Mouse (Mus musculus) brain, embryonic 14.5 days (tissue): ENCODE results near the gene Trdn.

Experiments used
- CTCF ChIP-seq: fragments of 200-500 bp; IDR thresholded peaks from 2 replicates; pipeline ENCODE4 v1.5.1; 2012; ENCODE audit warnings: inconsistent platforms, mild to moderate bottlenecking, moderate library complexity, borderline replicate concordance; ENCODE audit not compliant: insufficient read depth, insufficient read length; ENCODE audit errors: extremely low read depth
- POLR2A ChIP-seq: fragments of 200-500 bp; IDR thresholded peaks from 2 replicates; pipeline ENCODE4 v1.6.1; 2012; ENCODE audit warnings: mild to moderate bottlenecking, inconsistent platforms, borderline replicate concordance; ENCODE audit not compliant: poor library complexity, insufficient read depth, insufficient read length, severe bottlenecking; ENCODE audit errors: extremely low read depth

GRCm38 (mm10) chr10:33073126-33073525 is 7.2 kb upstream of the Trdn start:
- no peak for TF ChIP-seq POLR2A
- no peak for TF ChIP-seq CTCF
